Mouse (Mus musculus): ENCODE results near the gene Ifitm3.

GRCm38 (mm10) chr7:140966921-140967320 is 43.6 kb downstream of the Ifitm3 start, which contains the start of gene Ifitm1:
- no peak for TF ChIP-seq CTCF (IDR thresholded peaks at IDR 0.05; ENCODE audit: low read depth)
- TF ChIP-seq EP300 (optimal IDR thresholded peaks at IDR 0.05): no peak

Data from stomach, postnatal 0 days (tissue).